Comparison of ENCODE assay signal across 8 mouse cellular contexts in the genomic region with DNA sequence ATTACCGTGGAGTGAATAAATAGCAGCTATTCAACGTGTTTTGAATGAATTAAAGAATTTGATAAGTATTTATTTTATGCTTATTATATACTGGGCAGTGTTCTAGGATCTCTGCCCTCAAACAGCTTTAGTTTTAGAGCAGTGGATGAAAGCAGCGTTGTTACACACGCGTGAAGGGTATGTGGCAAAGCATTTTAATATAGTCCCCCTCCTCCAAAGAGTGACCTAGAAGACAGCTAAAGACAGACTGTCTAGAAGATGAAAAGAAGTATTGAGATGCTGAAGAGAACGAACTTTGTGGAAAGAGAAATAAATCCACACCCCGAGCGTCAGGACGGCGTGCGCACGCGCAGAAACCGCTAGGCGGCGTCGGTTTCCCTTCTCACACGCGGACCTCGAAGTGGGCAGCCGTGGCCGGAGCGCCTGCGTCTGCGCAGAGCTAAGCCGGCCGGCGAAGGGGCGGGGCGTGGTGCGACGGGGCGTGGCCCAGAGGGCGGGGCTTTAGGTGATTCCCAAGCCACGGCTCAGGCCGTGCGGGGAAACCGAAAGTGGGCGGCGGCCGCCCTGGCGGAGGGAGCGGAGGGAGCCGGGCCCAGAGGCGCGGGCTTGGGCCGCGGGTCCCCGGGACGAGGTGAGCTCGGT. TPM values are rescaled to one million over a fixed set of nuclear protein-coding genes. Genes with fewer than 3 reads are reported as not detected.
A peak's percentile ranks its signal among the peaks of the same experiment; 100 is the strongest.
DNase-seq lines count a peak whose midpoint lies in the region; ATAC-seq and TF ChIP-seq lines count a peak whose summit lies in the region.

No protein-coding gene starts in this region.

- TF ChIP-seq POLR2A in heart, adult 2 months (IDR thresholded peaks at IDR 0.05; ENCODE audit: insufficient read depth, low read depth, low read length) = peak; percentile 49
- no peak for TF ChIP-seq POLR2A in limb, embryonic 14.5 days (IDR thresholded peaks at IDR 0.05; ENCODE audit: borderline replicate concordance, extremely low read depth, insufficient read depth, insufficient read length)

- peaks cover 11% of the 10 kb centered on the region; the same call in 1 of the 2 replicates for H3K4me1 ChIP-seq in embryonic facial prominence, embryonic 13.5 days
- peaks cover 16% of the 10 kb centered on the region for H3K4me1 ChIP-seq in heart, adult 2 months (ENCODE audit: control insufficient read depth, insufficient read depth, low read length)
- H3K4me1 ChIP-seq in limb, embryonic 14.5 days (ENCODE audit: control insufficient read depth, insufficient read depth, low read length) = no peaks in the 10 kb centered on the region
- H3K4me1 ChIP-seq in midbrain, postnatal 0 days (ENCODE audit: insufficient read depth, low read length) = peaks cover 6% of the 10 kb centered on the region

- H3K4me3 ChIP-seq in embryonic facial prominence, embryonic 13.5 days = peak overlapping the region; percentile 88
- peak overlapping the region; percentile 82 for H3K4me3 ChIP-seq in heart, adult 2 months
- peak overlapping the region; percentile 80 for H3K4me3 ChIP-seq in limb, embryonic 14.5 days (replicated peaks; ENCODE audit: low read length)
- H3K4me3 ChIP-seq in midbrain, postnatal 0 days (ENCODE audit: low read depth, low read length) = peak overlapping the region; percentile 94

- intact Hi-C loops in heart, adult 2 months (cut with DNase I) = loop anchor here (2.0 to 5.0 kb wide), 3 partner anchors 17 to 155 kb away; no protein-coding TSS in a partner anchor

- H3K9me3 ChIP-seq in embryonic facial prominence, embryonic 13.5 days = no peaks in the 10 kb centered on the region
- no peaks in the 10 kb centered on the region for H3K9me3 ChIP-seq in limb, embryonic 14.5 days (ENCODE audit: control insufficient read depth, low read length)
- H3K9me3 ChIP-seq in midbrain, postnatal 0 days (ENCODE audit: low read length) = no peaks in the 10 kb centered on the region

- H3K27ac ChIP-seq in embryonic facial prominence, embryonic 13.5 days = no peak overlapping the region
- peak overlapping the region; percentile 89 for H3K27ac ChIP-seq in heart, adult 2 months
- H3K27ac ChIP-seq in limb, embryonic 14.5 days (replicated peaks; ENCODE audit: low read depth, low read length) = no peak overlapping the region
- H3K27ac ChIP-seq in midbrain, postnatal 0 days (ENCODE audit: low read depth, low read length) = peak overlapping the region; percentile 71

- peak overlapping the region; percentile 98 for H3K4me2 ChIP-seq in embryonic facial prominence, embryonic 13.5 days
- peak overlapping the region; percentile 90 for H3K4me2 ChIP-seq in limb, embryonic 14.5 days (replicated peaks; ENCODE audit: low read depth, low read length, severe bottlenecking)
- H3K4me2 ChIP-seq in midbrain, postnatal 0 days (ENCODE audit: low read depth, low read length, poor library complexity, severe bottlenecking) = peak overlapping the region; percentile 87

- peak; percentile 99 for DNase-seq in 3134 (ENCODE audit: extremely low read depth, insufficient read length, low spot score)
- DNase-seq in adrenal gland, postnatal 36 days = peak; percentile 100
- peak; percentile 99 to 100 for DNase-seq in heart, adult 2 months
- peak; percentile 98 to 99 for DNase-seq in kidney, adult 8-10 months
- peak; percentile 93 for DNase-seq in limb, embryonic 14.5 days (ENCODE audit: low spot score)
- DNase-seq in midbrain, postnatal 0 days (ENCODE audit: low spot score) = peak; percentile 96
- peak; percentile 96 to 97 for DNase-seq in spleen, postnatal 14 days (ENCODE audit: low spot score in 2 of 2)

- 0 out of 2 replicates have a peak, but pooled peaks have one; percentile 67 for TF ChIP-seq EP300 in heart, adult 2 months (IDR thresholded peaks at IDR 0.05; ENCODE audit: insufficient read depth, low read depth, low read length)

- 3% methylated on average over 50 of the region's 51 CpGs for WGBS in embryonic facial prominence, embryonic 13.5 days
- 2% methylated on average over 49 of the region's 51 CpGs for whole genome bisulfite sequencing in heart, adult 2 months
- 7% methylated on average over 33 of the region's 51 CpGs for WGBS in limb, embryonic 14.5 days
- 2% methylated on average over 49 of the region's 51 CpGs for WGBS in midbrain, postnatal 0 days

- H3K36me3 ChIP-seq in embryonic facial prominence, embryonic 13.5 days = no peaks in the 10 kb centered on the region
- peaks cover 18% of the 10 kb centered on the region for H3K36me3 ChIP-seq in heart, adult 2 months (ENCODE audit: control insufficient read depth, insufficient read depth, low read length)
- no peaks in the 10 kb centered on the region for H3K36me3 ChIP-seq in limb, embryonic 14.5 days (ENCODE audit: control insufficient read depth, insufficient read depth, low read length)
- 0 out of 2 replicates have a peak, but pooled peaks cover 2% of the 10 kb centered on the region for H3K36me3 ChIP-seq in midbrain, postnatal 0 days (ENCODE audit: insufficient read depth, low read length)

- peaks cover 55% of the 10 kb centered on the region for H3K27me3 ChIP-seq in embryonic facial prominence, embryonic 13.5 days
- no peaks in the 10 kb centered on the region for H3K27me3 ChIP-seq in heart, adult 2 months (ENCODE audit: control insufficient read depth, insufficient read depth, low read length)
- 0 out of 2 replicates have a peak, but pooled peaks cover 4% of the 10 kb centered on the region for H3K27me3 ChIP-seq in limb, embryonic 14.5 days (ENCODE audit: control insufficient read depth, insufficient read depth, low read length)
- H3K27me3 ChIP-seq in midbrain, postnatal 0 days (ENCODE audit: insufficient read depth, low read length) = no peaks in the 10 kb centered on the region

- H3K9ac ChIP-seq in embryonic facial prominence, embryonic 13.5 days = peak overlapping the region; percentile 81
- peak overlapping the region; percentile 93 for H3K9ac ChIP-seq in heart, adult 2 months (ENCODE audit: low read depth, low read length)
- peak overlapping the region; percentile 66 for H3K9ac ChIP-seq in limb, embryonic 14.5 days (ENCODE audit: low read depth, low read length, severe bottlenecking)
- peak overlapping the region; percentile 78 for H3K9ac ChIP-seq in midbrain, postnatal 0 days (replicated peaks; ENCODE audit: low read length, poor library complexity, severe bottlenecking)

- peak; percentile 93 for TF ChIP-seq CTCF in heart, adult 2 months (IDR thresholded peaks at IDR 0.05)
- TF ChIP-seq CTCF in midbrain, postnatal 0 days (IDR thresholded peaks at IDR 0.05) = peak; percentile 88

- ATAC-seq in embryonic facial prominence, embryonic 13.5 days (ENCODE audit: insufficient number of reproducible peaks, insufficient read depth, low FRiP score, low TSS enrichment, low read depth) = peak; percentile 95
- peak; percentile 99 for ATAC-seq in limb, embryonic 14.5 days (ENCODE audit: low FRiP score, low read depth)
- peak; percentile 96 for ATAC-seq in midbrain, postnatal 0 days (ENCODE audit: low FRiP score)

- H3K79me2 ChIP-seq in heart, adult 2 months (replicated peaks; ENCODE audit: control insufficient read depth, insufficient read depth, low read length) = peaks cover 9% of the 10 kb centered on the region

RNA-seq across cellular contexts. Expression of gene Tdrd7, which starts 6.8 kb away (rescaled TPM):
- total RNA-seq in adrenal gland, postnatal 36 days (2021) = 10 to 100 TPM; 28.5 to 32.3 TPM
- 8.8 and 9.4 TPM in 2 replicates for polyA plus RNA-seq in embryonic facial prominence, embryonic 13.5 days (2015; fragmentation: Nextera tagmentation; extraction: Ambion mirVana)
- total RNA-seq in heart, adult 2 months (2021) = 10 to 100 TPM; 11.2 to 12.6 TPM
- 6.2 and 11.4 TPM in 2 replicates for polyA plus RNA-seq in heart, adult 2 months (2012; rRNA removed)
- polyA plus RNA-seq in limb, embryonic 14.5 days (2012; rRNA removed) = 12.7 TPM in 2 replicates
- polyA plus RNA-seq in limb, embryonic 14.5 days (2014; fragmentation: Nextera tagmentation; extraction: Ambion mirVana) = 12.9 and 13.4 TPM in 2 replicates
- total RNA-seq in midbrain, postnatal 0 days (2014; rRNA removed) = 28.0 and 35.3 TPM in 2 replicates
- 21.4 and 24.1 TPM in 2 replicates for polyA plus RNA-seq in midbrain, postnatal 0 days (2015; fragmentation: Nextera tagmentation; extraction: Ambion mirVana)

Comparison
In these comparisons a context has a peak if more than half of its experiments do, and no peak if none do; other contexts are left out.
1. H3K27ac ChIP-seq: peak in heart, adult 2 months (single experiment) and midbrain, postnatal 0 days (single experiment); none in embryonic facial prominence, embryonic 13.5 days (single experiment) and limb, embryonic 14.5 days (single experiment).
2. Peak in every context shown above with its lines, with median percentiles within 50 percentile points of each other: DNase-seq, ATAC-seq, H3K4me2 ChIP-seq, H3K4me3 ChIP-seq and H3K9ac ChIP-seq.